Mouse (Mus musculus) intestine, postnatal 0 days (tissue): ENCODE measurements around the gene Pip5k1a. TPM values are rescaled to one million over a fixed set of nuclear protein-coding genes. Genes with fewer than 3 reads are reported as not detected.
A peak's percentile ranks its signal among the peaks of the same experiment; 100 is the strongest.

Source experiments
- ATAC-seq: fragments of 200-750 bp; cut with Nextera tagmentation; 2 replicates; pipeline ENCODE4 v1.8.0; 2017; ENCODE audit warnings: mild to moderate bottlenecking, moderate TSS enrichment, moderate library complexity
- H3K27ac ChIP-seq: fragments of 300-500 bp; sonication (generic); 2 replicates; pipeline ENCODE4 v1.5.1; 2014; ENCODE audit warnings: mild to moderate bottlenecking, low read depth, low read length, moderate library complexity
- H3K27me3 ChIP-seq: fragments of 300-500 bp; sonication (generic); replicated peaks from 2 replicates; pipeline ENCODE4 v1.6.1; 2014; ENCODE audit warnings: low read length, mixed read lengths; ENCODE audit not compliant: control insufficient read depth, insufficient read depth
- H3K36me3 ChIP-seq: fragments of 300-500 bp; sonication (generic); 2 replicates; pipeline ENCODE4 v1.6.1; 2014; ENCODE audit warnings: mild to moderate bottlenecking, moderate library complexity; ENCODE audit not compliant: control insufficient read depth, insufficient read depth
- H3K4me1 ChIP-seq: fragments of 300-500 bp; sonication (generic); replicated peaks from 2 replicates; pipeline ENCODE4 v1.6.1; 2014; ENCODE audit warnings: antibody characterized with exemption, low read length, mixed read lengths; ENCODE audit not compliant: control insufficient read depth, insufficient read depth
- H3K4me2 ChIP-seq: fragments of 300-500 bp; sonication (generic); replicated peaks from 2 replicates; pipeline ENCODE4 v1.6.1; 2014; ENCODE audit warnings: low read depth, mild to moderate bottlenecking, moderate library complexity
- H3K4me3 ChIP-seq: fragments of 300-500 bp; sonication (generic); 2 replicates; pipeline ENCODE4 v1.5.1; 2014; ENCODE audit warnings: low read depth, low read length
- H3K9ac ChIP-seq: fragments of 300-500 bp; sonication (generic); 2 replicates; pipeline ENCODE4 v1.6.1; 2014; ENCODE audit warnings: mild to moderate bottlenecking, low read depth, low read length
- H3K9me3 ChIP-seq: fragments of 300-500 bp; sonication (generic); 2 replicates; pipeline ENCODE4 v1.6.1; 2016; ENCODE audit warnings: mixed run types; ENCODE audit not compliant: control insufficient read depth
- CTCF ChIP-seq: sonication (generic); IDR thresholded peaks from 2 replicates; pipeline ENCODE4 v1.5.1; 2016; ENCODE audit warnings: low read depth, mild to moderate bottlenecking, control low read depth, antibody characterized with exemption, moderate library complexity
- WGBS: fragments of 180-500 bp; shearing (Covaris S2); extraction: QIAGEN DNeasy Blood & Tissue Kit; methylation state at CpG from one replicate; pipeline ENCODE4 v1.1.7; 2014; 5-methylcytosine and 5-hydroxymethylcytosine counted together
- polyA plus RNA-seq: library from polyadenylated mRNA; unstranded; fragments of >200 nt; fragmentation: Nextera tagmentation; extraction: Ambion mirVana; gene quantifications from 2 replicates; pipeline ENCODE4 v1.2.1, GENCODE M21; 2015

Gene Pip5k1a
- polyA plus RNA-seq, 1 experiment from 2014 or later = 13.1 TPM

- H3K27ac ChIP-seq = peak overlapping the region; percentile 96
- under 1% methylated on average over 40 of the region's 40 CpGs for WGBS
- 0 out of 2 replicates have a peak, but pooled peaks have one; percentile 26 for TF ChIP-seq CTCF
- H3K4me1 ChIP-seq = peaks cover 4% of the 10 kb centered on the region; the same call in 1 of the 2 replicates
- H3K36me3 ChIP-seq = peaks cover 10% of the 10 kb centered on the region
- no peaks in the 10 kb centered on the region for H3K27me3 ChIP-seq
- no peaks in the 10 kb centered on the region for H3K9me3 ChIP-seq
- peak overlapping the region; percentile 64 for H3K9ac ChIP-seq
- ATAC-seq = peak; percentile 84
- H3K4me3 ChIP-seq = peak overlapping the region; percentile 90
- peak overlapping the region; percentile 71 for H3K4me2 ChIP-seq
Measured at GRCm38 (mm10) chr3:95015891-95016531, 90.7 kb downstream of the Pip5k1a start.

GRCm38 (mm10) chr3:95015337-95015872, 91.3 kb downstream of the Pip5k1a start, which contains the start of gene Zfp687:
Zfp687 (minus strand) TSS chr3:95015448.
- Histone ChIP-seq H3K4me1 (peaks cover 4% of the 10 kb centered on the region; the same call in 1 of the 2 replicates), H3K27me3 (no peaks in the 10 kb centered on the region), H3K9me3 (no peaks in the 10 kb centered on the region), H3K9ac (peak within 1 kb of the TSS; percentile 88), H3K4me2 (peak within 1 kb of the TSS; percentile 89), H3K4me3 (peak within 1 kb of the TSS; percentile 90), H3K27ac (peak within 1 kb of the TSS; percentile 96), H3K36me3 (peaks cover 16% of the 10 kb centered on the region)
- no peak for TF ChIP-seq CTCF
- peak; percentile 98 for ATAC-seq
- WGBS = under 1% methylated on average over 26 of the region's 37 CpGs

- no peak for ATAC-seq
- Histone ChIP-seq H3K9ac (peak overlapping the region; percentile 88), H3K4me1 (peaks cover 4% of the 10 kb centered on the region; the same call in 1 of the 2 replicates), H3K4me2 (peak overlapping the region; percentile 89), H3K36me3 (peaks cover 24% of the 10 kb centered on the region), H3K4me3 (peak overlapping the region; percentile 90), H3K27ac (peak overlapping the region; percentile 96), H3K9me3 (no peaks in the 10 kb centered on the region), H3K27me3 (no peaks in the 10 kb centered on the region)
- 1% methylated on average over 43 of the region's 44 CpGs for WGBS
- TF ChIP-seq CTCF = no peak
Measured at GRCm38 (mm10) chr3:95014428-95015151, 92.1 kb downstream of the Pip5k1a start.

- peaks cover 4% of the 10 kb centered on the region; the same call in 1 of the 2 replicates for H3K4me1 ChIP-seq
- H3K9me3 ChIP-seq = no peaks in the 10 kb centered on the region
- peaks cover 31% of the 10 kb centered on the region for H3K36me3 ChIP-seq
- TF ChIP-seq CTCF = peak; percentile 49
- WGBS = 18% methylated on average over 13 of the region's 13 CpGs
- peak overlapping the region; percentile 88 for H3K9ac ChIP-seq
- ATAC-seq = no peak
- peak overlapping the region; percentile 90 for H3K4me3 ChIP-seq
- no peaks in the 10 kb centered on the region for H3K27me3 ChIP-seq
- H3K4me2 ChIP-seq = peak overlapping the region; percentile 89
- H3K27ac ChIP-seq = peak overlapping the region; percentile 96
Measured at GRCm38 (mm10) chr3:95013699-95014427, 92.9 kb downstream of the Pip5k1a start.

GRCm38 (mm10) chr3:95012982-95013381, 93.7 kb downstream of the Pip5k1a start:
- no peak for ATAC-seq
- 82% methylated on average over 3 of the region's 3 CpGs for WGBS
- H3K4me3 ChIP-seq = no peak overlapping the region

More at GRCm38 (mm10) chr3:95012982-95013381, 93.7 kb downstream of the Pip5k1a start:
- H3K36me3 ChIP-seq = peaks cover 40% of the 10 kb centered on the region
- no peaks in the 10 kb centered on the region for H3K9me3 ChIP-seq
- H3K4me2 ChIP-seq = no peak overlapping the region
- TF ChIP-seq CTCF = no peak
- H3K4me1 ChIP-seq = peaks cover 4% of the 10 kb centered on the region; the same call in 1 of the 2 replicates
- H3K27me3 ChIP-seq = no peaks in the 10 kb centered on the region
- no peak overlapping the region for H3K27ac ChIP-seq
- H3K9ac ChIP-seq = no peak overlapping the region
